Mouse (Mus musculus) embryonic facial prominence, embryonic 14.5 days (tissue): ENCODE results near the gene Atoh8. TPM values are rescaled to one million over a fixed set of nuclear protein-coding genes. Genes with fewer than 3 reads are reported as not detected.
A peak's percentile ranks its signal among the peaks of the same experiment; 100 is the strongest.

ENCODE experiments used
- ATAC-seq: fragments of 200-750 bp; cut with Nextera tagmentation; 2 replicates; pipeline ENCODE4 v1.8.0; 2017; ENCODE audit warnings: low read depth, moderate number of reproducible peaks, moderate TSS enrichment
- DNase-seq: peaks from one replicate; pipeline ENCODE4 v3.0.0-alpha.2; 2015; ENCODE audit warnings: low spot score
- H3K27ac ChIP-seq: fragments of 300-500 bp; sonication (generic); replicated peaks from 2 replicates; pipeline ENCODE4 v1.5.1; 2014; ENCODE audit warnings: low read depth, mild to moderate bottlenecking, low read length, moderate library complexity
- H3K27me3 ChIP-seq: fragments of 300-500 bp; sonication (generic); replicated peaks from 2 replicates; pipeline ENCODE4 v1.6.1; 2014; ENCODE audit warnings: low read length; ENCODE audit not compliant: control insufficient read depth, insufficient read depth
- H3K36me3 ChIP-seq: fragments of 300-500 bp; sonication (generic); 2 replicates; pipeline ENCODE4 v1.6.1; 2014; ENCODE audit warnings: low read length, mixed read lengths; ENCODE audit not compliant: control insufficient read depth, insufficient read depth
- H3K4me1 ChIP-seq: fragments of 300-500 bp; sonication (generic); 2 replicates; pipeline ENCODE4 v1.6.1; 2014; ENCODE audit warnings: antibody characterized with exemption, low read length; ENCODE audit not compliant: control insufficient read depth, insufficient read depth
- H3K4me2 ChIP-seq: fragments of 300-500 bp; sonication (generic); 2 replicates; pipeline ENCODE4 v1.6.1; 2014; ENCODE audit warnings: low read depth, mild to moderate bottlenecking, low read length, moderate library complexity, mixed read lengths
- H3K4me3 ChIP-seq: fragments of 300-500 bp; sonication (generic); 2 replicates; pipeline ENCODE4 v1.5.1; 2014; ENCODE audit warnings: low read depth, mild to moderate bottlenecking, low read length
- H3K9ac ChIP-seq: fragments of 300-500 bp; sonication (generic); 2 replicates; pipeline ENCODE4 v1.6.1; 2014; ENCODE audit warnings: low read depth, mild to moderate bottlenecking, low read length, moderate library complexity, mixed read lengths
- H3K9me3 ChIP-seq: fragments of 300-500 bp; sonication (generic); 2 replicates; pipeline ENCODE4 v1.6.1; 2016; ENCODE audit warnings: low read length; ENCODE audit not compliant: control insufficient read depth
- WGBS: fragments of 180-500 bp; shearing (Covaris S2); extraction: QIAGEN DNeasy Blood & Tissue Kit; methylation state at CpG from one replicate; pipeline ENCODE4 v1.1.7; 2014; 5-methylcytosine and 5-hydroxymethylcytosine counted together
- polyA plus RNA-seq: library from polyadenylated mRNA; unstranded; fragments of >200 nt; fragmentation: Nextera tagmentation; extraction: Ambion mirVana; gene quantifications from 2 replicates; pipeline ENCODE4 v1.2.1, GENCODE M21; 2014

Gene Atoh8
- polyA plus RNA-seq, 1 experiment from 2014 or later, result 12.9 TPM

DNA sequence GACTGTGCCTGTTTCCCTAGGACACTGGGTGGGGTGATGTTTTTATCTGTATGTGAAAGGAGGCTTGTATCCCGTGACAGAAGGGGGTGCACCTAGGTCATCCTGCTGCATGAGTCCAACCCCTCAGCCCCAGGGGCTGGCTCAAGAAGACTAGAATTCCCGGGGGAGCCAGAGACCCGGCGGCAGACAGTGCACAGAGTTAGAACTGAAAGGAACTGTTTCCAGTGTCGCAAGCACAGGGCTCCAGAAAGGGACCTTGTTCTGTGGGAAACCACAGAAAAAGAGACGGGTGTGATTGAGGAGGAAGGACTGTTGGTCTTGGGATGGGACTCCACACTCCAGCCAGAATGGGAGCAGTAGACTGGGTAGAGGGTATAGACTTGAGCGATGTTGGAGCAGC lies 30.5 kb downstream of the Atoh8 start:
- H3K9me3 ChIP-seq, result no peaks in the 10 kb centered on the region
- peaks cover 31% of the 10 kb centered on the region for H3K4me1 ChIP-seq
- ATAC-seq, result no peak
- no peak overlapping the region for H3K4me3 ChIP-seq
- H3K9ac ChIP-seq, result no peak overlapping the region
- no peak overlapping the region for H3K27ac ChIP-seq
- DNase-seq, result no peak
- peaks cover 5% of the 10 kb centered on the region for H3K36me3 ChIP-seq
- H3K27me3 ChIP-seq, result no peaks in the 10 kb centered on the region
- 58% methylated on average over 7 of the region's 7 CpGs for WGBS
- no peak overlapping the region for H3K4me2 ChIP-seq

DNA sequence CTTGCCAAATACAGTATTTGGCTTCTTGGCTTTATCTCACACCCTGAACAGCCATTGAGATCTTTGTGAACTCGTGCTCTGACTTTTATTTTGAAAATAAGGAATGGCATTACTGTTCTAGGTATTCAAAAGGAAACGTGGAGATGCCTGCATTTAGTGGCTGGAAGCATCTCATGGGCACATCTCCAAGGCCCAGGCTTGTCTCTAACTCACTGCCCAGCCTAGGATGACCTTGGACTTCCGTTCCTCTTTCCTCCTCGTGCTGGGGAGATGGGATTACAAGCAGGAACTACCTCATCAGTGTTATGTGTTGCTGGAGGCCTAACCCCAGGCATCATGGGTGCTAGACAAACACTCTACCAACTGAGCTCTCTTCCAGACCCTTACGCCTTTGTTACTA lies 32.1 kb downstream of the Atoh8 start:
- H3K9ac ChIP-seq, result no peak overlapping the region

DNA sequence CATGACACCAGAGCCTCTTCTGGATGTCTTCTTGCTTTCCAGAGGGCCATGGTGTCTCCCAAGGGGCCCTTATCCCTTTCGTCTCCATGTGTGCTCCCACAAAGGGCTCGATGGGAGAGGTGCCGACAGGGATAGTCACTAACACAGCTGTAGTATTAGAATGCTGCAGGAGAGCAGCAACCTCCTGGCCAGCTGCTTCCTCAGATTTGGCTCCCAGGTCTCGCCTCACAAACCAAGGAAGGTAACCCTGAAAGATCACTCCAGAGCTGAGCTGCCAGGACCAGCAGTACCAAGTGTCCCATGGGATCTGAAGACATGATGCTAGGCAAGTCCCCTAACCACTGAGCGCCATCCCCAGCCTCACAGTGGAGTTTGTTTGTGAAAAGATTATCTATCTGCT lies 32.6 kb downstream of the Atoh8 start:
- Histone ChIP-seq H3K36me3 (peaks cover 5% of the 10 kb centered on the region), H3K27ac (no peak overlapping the region), H3K4me1 (peaks cover 27% of the 10 kb centered on the region), H3K9ac (no peak overlapping the region), H3K4me3 (no peak overlapping the region), H3K4me2 (no peak overlapping the region), H3K9me3 (no peaks in the 10 kb centered on the region), H3K27me3 (no peaks in the 10 kb centered on the region)
- no peak for DNase-seq
- WGBS, result 73% methylated on average over 5 of the region's 5 CpGs
- ATAC-seq, result no peak

More for the DNA sequence above, 32.1 kb downstream of the Atoh8 start:
- H3K4me3 ChIP-seq, result no peak overlapping the region
- DNase-seq (no peak), ATAC-seq (no peak)
- no peaks in the 10 kb centered on the region for H3K9me3 ChIP-seq
- H3K4me2 ChIP-seq, result no peak overlapping the region
- H3K27me3 ChIP-seq, result no peaks in the 10 kb centered on the region
- H3K4me1 ChIP-seq, result peaks cover 29% of the 10 kb centered on the region
- 60% methylated on average over 5 of the region's 5 CpGs for WGBS
- no peak overlapping the region for H3K27ac ChIP-seq
- H3K36me3 ChIP-seq, result peaks cover 5% of the 10 kb centered on the region

DNA sequence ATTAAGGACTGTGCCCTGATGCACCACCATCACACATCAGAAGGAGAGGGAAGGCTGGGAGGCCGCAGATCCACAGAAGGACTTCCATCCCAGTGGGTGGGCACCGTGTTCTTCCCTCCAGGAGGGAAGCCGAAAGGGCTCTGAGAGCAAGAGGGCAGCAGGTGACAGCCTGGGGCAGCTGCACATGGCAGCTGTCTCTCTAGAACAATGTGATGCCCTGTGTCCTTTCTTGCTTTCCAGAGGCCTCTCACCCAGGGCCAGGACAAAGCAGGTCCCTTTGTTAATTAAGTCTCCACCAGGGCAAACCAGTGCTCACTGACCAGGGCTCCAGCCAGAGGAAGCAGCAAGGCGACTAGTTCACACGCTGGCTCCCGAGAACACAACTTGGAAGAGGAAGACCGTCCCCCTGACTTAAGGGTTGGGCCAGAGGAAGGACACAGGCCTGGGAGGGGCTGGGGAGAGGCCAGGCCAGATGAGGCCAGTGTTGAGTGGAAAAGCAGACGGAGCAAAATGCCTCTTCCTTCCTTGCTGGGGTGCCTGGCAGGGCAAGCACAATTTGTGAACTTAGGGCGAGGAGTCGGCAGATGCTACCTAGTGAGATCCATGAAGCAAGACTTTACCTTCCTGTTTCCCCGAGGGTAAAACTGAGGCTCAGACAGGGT lies 34.7 kb downstream of the Atoh8 start:
- ATAC-seq (peak; percentile 27; the same call in 1 of the 2 replicates), DNase-seq (no peak)
- WGBS, result 35% methylated on average over 11 of the region's 11 CpGs
- no peak overlapping the region for H3K9ac ChIP-seq
- no peaks in the 10 kb centered on the region for H3K27me3 ChIP-seq
- peaks cover 27% of the 10 kb centered on the region for H3K4me1 ChIP-seq
- no peaks in the 10 kb centered on the region for H3K9me3 ChIP-seq
- H3K36me3 ChIP-seq, result peaks cover 5% of the 10 kb centered on the region
- H3K27ac ChIP-seq, result 0 out of 2 replicates have a peak overlapping the region, but pooled peaks have one; percentile 18
- no peak overlapping the region for H3K4me2 ChIP-seq
- no peak overlapping the region for H3K4me3 ChIP-seq

DNA sequence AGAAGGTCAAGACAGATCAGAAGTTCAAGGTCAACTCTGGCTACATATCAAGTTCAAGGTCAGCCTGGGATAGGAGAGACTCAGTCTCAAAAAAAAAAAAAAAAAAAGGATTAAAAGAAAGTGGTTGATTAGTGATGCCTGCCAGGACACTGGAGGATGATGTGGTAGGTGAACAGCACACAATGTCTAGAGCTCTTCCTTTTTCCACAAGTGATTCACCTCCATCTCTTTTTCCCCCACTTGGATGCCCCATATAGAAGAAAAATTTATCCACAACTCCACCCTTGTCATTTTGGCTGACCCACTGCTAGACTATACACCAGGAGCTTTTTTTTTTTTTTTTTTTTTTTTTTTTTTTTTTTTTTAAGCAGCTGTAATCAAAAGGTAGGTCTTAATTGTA lies 37.9 kb downstream of the Atoh8 start:
- Histone ChIP-seq H3K4me2 (no peak overlapping the region), H3K4me3 (no peak overlapping the region), H3K27ac (no peak overlapping the region), H3K27me3 (no peaks in the 10 kb centered on the region), H3K4me1 (peaks cover 14% of the 10 kb centered on the region), H3K9me3 (0 out of 2 replicates have a peak, but pooled peaks cover 4% of the 10 kb centered on the region), H3K9ac (no peak overlapping the region), H3K36me3 (no peaks in the 10 kb centered on the region)
- ATAC-seq (no peak), DNase-seq (no peak)

DNA sequence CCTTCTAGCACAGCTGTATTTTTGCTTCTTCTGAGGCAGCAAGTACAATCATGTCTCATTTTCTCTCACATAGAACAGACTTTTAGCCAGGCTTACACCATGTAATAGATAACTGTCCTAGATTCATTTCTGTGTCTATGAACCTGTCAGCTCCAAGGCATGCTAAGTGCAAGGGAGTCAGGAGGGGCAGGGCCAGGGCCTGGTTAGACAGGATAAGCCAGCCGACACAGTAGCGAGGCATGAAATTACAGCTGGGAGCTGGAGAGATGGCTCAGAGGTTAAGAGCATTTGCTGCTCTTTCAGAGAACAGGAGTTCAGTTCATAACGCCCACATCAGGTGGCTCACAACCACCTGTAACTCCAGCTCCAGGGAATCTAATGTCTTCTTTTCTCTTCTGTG lies 38.7 kb downstream of the Atoh8 start:
- Histone ChIP-seq H3K9ac (no peak overlapping the region), H3K4me3 (no peak overlapping the region), H3K36me3 (no peaks in the 10 kb centered on the region), H3K4me2 (no peak overlapping the region), H3K4me1 (peaks cover 13% of the 10 kb centered on the region), H3K27ac (no peak overlapping the region), H3K27me3 (no peaks in the 10 kb centered on the region), H3K9me3 (0 out of 2 replicates have a peak, but pooled peaks cover 4% of the 10 kb centered on the region)
- ATAC-seq, result peak; percentile 45
- 53% methylated on average over 3 of the region's 3 CpGs for WGBS
- peak; percentile 63 for DNase-seq

DNA sequence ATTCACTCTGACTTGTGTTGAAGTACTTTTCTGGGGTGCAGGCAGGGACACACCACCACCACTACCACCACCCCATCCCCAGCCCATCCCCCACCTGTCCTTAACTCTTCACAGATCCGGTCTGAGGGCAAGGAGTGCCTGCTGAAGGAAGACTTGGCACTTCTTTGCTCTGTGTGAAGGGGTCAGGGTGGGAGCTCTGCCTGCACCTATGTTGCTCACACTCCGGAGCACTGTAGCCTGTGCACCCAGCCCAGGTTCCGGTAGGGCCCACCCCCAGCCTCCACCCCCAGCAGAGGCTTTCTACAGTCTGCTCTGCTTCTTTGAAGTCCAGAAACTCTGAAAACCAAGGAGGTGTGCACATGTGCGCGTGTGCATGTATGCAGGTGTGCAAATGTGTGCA lies 44.8 kb downstream of the Atoh8 start:
- Histone ChIP-seq H3K27ac (no peak overlapping the region), H3K4me2 (no peak overlapping the region), H3K27me3 (peaks cover 5% of the 10 kb centered on the region), H3K9me3 (0 out of 2 replicates have a peak, but pooled peaks cover 3% of the 10 kb centered on the region), H3K9ac (no peak overlapping the region), H3K36me3 (no peaks in the 10 kb centered on the region), H3K4me3 (no peak overlapping the region), H3K4me1 (peaks cover 26% of the 10 kb centered on the region)
- ATAC-seq (no peak), DNase-seq (no peak)
- WGBS, result 50% methylated on average over 5 of the region's 5 CpGs

DNA sequence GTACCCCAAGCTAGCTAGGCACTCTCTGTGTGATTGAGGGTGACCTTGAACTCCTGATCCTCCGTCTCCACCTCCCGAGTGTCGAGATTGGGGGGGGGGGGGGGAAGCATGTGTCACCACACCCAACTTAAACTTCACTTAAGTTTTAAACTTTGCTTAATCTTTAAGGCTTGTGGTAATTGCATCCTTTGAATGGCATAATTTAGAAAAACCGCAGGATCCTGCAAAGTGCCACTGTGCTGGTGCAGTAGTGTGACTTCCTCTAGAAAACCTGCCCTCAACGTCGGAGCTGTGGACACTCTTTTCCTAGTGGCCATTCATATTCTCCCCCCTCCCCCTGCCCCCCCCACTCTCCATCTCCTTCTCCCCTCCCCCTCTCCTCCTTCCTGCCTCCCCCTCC lies 45.3 kb downstream of the Atoh8 start:
- Histone ChIP-seq H3K27me3 (peaks cover 5% of the 10 kb centered on the region), H3K9ac (no peak overlapping the region), H3K27ac (no peak overlapping the region), H3K36me3 (no peaks in the 10 kb centered on the region), H3K4me2 (no peak overlapping the region), H3K4me3 (no peak overlapping the region), H3K4me1 (peaks cover 26% of the 10 kb centered on the region), H3K9me3 (no peaks in the 10 kb centered on the region)
- no peak for DNase-seq
- no peak for ATAC-seq
- WGBS, result 31% methylated on average over 6 of the region's 6 CpGs
